Mouse (Mus musculus): ENCODE measurements around the gene Prkag1.
"Not testable (repeated sequence)": the region's sequence is repeated elsewhere in the genome, so short reads cannot be mapped to it uniquely, and the experiment has no call there.

Prkag1 gene

DNA sequence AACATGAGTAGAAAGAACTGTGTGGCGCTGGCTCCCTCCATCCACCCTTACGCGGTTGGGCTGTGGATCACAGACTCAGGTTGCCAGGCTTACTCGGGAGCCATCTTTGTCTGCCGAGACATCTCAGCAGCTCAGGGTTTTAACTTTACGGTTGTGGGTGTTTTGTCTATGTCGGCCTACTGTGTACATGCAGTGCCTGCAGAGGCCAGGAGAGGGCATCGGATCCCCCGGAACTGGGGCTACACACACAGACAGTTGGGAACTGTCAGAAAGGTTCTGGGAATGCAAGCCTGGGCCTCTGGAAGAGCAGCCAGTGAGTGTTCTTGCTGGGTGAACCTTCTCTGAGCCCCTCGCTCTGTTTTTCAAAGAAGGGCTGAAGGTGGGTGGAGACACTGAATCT lies 9.9 kb downstream of the Prkag1 start:
- no peak for DNase-seq (ENCODE audit: low spot score)

DNA sequence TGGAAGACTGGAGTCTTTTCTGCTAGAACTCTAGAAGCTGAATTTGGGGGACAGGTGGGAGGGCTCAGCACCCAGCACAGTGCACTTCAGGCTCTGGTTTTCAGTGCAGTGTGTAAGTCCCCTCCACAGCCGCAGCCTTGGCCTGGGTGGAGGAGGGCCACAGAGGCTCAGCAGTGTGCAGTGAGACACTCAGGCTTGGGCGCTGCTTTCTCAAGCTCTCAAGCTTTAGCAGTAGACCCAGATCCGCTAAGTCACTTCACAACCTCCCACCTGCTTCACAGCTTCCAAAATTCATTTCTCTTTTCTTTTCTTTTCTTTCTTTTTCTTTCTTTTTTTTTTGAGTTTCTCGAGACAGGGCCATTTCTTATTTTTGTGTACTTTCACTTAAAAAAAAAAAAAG lies 10.4 kb downstream of the Prkag1 start:
- no peak for DNase-seq (ENCODE audit: low spot score)

DNA sequence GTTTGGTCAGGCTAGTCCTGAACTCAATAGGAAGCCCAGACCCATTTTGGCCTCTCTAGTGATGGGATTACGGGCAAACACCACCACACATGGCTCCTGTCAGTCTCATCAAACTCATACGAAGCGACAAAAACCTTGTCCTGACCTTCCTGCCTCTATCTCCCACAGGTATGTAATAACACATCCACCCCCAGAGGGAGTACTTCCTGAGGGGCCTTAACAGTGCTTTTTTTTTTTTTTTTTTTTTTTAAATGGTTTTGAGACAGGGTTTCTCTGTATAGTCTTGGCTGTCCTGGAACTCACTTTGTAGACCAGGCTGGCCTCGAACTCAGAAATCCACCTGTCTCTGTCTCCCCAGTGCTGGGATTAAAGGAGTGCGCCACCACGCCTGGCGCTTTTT lies 13.2 kb downstream of the Prkag1 start:
- DNase-seq (ENCODE audit: low spot score) = no peak

DNA sequence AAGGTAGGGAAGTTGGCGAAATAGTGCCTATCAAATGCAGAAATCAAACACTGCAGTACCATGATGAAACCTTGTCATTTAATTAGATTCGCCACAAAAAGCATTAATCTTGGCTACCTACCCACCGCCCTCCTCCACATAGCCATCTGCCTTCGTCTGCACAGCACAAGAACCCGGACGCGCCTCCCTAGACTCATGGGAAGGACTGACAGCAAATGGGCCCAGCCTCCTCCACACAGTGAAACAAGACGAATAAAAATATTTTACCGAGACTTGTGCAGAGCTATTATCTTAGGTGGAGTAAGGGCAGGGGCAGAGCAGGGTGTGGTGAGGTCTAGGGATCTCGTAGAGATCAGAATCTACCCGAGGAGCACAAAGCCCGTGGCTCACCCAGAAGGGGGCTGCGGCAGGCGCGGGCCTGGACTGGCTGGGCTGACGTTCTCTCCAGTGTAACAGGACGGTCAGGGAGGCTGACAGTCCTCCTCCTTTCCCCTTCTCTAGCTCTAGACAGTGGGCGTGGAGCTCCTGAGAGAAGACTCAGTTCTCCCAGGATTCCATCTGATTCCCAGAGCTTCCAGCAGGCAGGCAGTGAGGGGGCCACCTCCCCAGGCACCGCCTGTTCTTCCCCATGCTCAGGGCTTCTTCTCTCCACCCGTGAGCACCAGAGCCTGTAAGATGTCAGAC lies 18.4 kb downstream of the Prkag1 start:
- DNase-seq (ENCODE audit: low spot score) = no peak

DNA sequence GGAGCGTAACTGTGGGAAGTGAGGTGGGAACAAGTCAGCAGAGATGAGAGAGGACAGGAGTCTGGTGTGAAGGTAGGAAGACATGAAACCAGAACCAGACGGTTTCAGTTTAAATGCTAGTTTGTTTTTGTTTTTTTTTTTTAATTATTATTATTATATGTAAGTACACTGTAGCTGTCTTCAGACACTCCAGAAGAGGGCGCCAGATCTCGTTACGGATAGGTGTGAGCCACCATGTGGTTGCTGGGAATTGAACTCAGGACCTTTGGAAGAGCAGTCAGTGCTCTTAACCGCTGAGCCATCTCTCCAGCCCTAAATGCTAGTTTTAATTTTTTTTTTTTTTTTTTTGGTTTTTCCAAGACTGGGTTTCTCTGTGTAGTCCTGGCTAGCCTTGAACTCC lies 21.1 kb downstream of the Prkag1 start:
- DNase-seq (ENCODE audit: low spot score) = not testable (repeated sequence)

DNA sequence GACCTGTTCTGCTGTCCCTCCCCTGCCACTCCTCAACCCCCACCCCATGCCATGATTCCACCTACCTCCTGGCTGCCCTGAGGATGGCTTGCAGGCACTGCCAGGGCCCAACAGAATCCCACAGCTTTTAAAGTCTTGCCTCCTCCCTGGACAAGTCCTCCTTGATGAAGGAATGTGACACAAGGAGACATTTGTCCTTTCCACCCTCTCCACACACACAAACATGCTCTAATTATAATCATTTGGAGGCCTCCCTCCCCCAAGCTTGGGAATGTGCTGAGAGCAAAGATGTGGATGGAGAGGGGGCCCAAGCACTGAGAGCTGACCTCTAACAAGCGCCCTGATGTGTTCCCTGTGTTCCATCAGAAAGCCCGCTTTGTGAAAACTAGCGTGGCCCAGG lies 21.9 kb downstream of the Prkag1 start, which contains the start of gene Ddn:
Ddn (minus strand) TSS at position 101 of the 400 bp plus-strand sequence.
- DNase-seq (ENCODE audit: low spot score) = no peak

DNA sequence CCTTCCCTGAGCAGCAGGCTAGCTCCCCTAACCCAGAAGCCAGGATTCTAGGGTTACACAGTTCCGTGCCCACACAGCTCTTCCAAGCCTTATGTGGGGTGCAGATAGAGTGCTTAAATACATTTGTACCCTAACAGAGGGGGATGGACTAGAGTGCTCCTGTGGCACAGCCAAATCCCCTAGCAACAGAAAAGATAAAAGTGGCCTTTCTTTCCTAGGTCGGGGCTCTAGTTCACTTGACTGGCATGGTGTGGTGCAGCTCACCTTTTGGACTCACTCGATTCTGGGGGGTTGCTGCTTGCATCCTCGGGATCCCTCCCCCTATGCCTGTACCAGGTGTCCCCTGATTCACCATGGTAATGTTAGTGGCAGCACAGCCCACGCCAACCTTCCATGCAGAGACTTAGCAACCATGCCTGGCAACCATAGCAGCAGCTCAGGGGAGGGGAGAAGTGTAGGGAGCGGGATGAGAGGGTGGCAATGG lies 22.6 kb downstream of the Prkag1 start:
- no peak for DNase-seq (ENCODE audit: low spot score)

DNA sequence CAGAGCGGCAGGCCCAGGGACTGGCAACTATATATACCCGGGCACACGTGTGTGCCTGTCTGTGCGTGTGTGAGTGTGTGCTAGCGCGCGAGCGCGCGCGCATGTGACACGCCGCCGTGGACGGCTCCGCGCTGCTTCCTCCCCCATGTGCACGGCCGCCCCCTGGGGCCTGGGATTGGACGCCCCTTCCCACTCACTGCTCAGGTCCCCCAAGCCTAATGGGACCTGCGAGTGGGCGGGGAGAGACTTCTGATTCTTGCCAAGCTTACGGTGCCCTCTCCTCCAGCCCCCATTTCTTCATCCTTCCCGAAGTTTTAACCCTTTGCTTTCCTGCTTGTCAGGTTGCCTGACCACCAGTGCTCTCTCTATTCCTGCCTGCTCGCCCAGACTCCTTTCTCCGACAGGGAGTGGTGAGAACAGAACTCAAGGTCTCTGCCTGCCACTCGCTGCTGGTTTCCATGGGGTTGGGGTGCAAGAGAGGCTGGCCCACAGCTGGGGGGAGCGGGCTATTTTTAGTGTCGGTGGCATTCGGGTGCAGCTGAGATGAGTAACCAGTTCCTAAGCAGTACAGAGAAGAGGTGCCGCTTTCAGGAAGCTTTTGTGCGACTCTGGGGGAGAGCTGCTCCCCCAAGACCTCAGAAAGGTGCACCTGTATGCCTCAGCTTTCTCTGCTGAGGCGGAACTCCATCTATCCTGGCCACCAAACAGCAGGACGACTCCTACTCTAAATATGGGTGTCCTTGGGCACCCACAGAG lies 23.2 kb downstream of the Prkag1 start:
- no peak for DNase-seq (ENCODE audit: low spot score)

DNA sequence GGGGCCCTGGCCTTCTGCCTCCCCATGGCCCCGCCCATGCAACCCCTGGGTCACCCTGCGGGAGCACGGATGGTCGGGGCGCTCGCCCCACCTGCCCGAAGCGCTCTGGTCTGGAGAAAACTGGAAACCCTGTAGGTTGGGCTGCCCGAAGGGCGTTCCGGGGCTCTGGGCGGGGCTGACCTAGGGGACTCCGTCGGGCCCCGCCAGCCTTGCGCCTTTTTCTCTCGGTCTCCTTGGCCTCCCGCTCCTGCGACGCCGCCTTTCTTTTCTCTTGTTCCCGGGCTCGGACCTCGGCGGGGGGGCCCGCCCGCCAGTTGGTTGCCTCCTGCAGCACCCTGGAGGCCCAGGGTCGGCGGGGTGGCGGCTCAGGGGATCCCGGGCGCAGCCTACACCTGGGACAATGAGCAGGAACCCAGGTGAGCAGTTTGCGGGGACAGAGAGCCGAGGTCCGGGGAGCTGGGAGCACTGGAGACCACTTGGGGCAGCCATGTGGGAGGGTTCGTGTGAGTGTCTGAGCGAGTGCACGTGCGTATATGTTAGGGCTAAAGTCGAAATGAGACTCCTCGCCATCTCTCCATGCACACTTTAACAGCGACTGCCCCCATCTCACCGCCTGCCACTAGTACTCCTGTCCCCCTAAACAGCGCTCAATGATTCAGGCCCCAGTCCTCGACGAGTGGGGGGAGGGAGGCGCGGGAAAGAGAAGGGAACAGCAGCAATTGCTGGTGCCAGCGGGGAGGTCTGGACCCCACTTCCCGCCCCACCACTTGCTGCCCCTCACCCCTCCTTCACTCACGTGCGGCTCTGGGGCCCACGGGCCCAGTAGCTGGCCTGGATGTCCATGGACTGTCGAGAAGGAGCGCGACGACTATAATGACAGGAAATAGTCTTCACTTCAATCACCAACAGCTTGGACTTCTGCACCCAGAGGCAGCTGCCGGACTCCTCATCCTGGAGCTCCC lies 24.2 kb downstream of the Prkag1 start:
- DNase-seq (ENCODE audit: low spot score) = no peak

DNA sequence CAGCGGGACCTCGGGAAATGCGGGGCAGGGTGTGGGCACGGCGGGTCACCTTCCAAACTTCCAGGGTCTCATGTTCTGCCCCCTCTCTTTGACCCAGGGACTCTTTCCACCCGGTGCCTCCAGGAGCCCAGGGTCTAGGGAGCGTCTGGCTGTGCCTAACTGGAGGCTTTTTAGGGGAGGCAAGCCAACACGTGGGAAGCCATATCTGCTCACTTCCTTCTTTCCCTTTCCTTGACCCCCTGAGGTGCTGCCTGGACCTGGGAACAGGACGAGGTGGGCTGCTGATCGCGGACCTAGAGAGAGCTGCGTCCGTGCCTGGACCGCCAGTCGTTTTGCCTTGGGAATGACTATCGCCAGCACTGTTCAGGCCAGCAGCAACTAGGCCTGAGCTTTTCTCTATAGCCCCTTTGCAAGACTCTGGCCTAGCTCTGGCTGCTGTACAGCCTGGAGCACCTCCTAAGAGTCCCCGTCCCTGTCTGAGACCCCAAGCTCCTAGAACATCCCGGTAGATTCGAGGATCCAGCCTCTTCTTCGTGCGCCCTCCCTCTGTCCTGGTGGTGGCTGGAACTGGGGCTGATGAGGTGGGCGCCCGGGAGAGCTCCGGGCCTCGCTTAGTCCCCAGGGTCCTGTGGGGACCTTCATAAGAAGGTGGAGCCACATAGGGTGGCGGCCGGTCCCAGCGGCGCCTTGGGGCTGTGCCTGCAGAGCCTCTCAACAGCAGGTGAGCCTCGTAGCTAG lies 25.1 kb downstream of the Prkag1 start:
- DNase-seq (ENCODE audit: low spot score) = no peak

DNA sequence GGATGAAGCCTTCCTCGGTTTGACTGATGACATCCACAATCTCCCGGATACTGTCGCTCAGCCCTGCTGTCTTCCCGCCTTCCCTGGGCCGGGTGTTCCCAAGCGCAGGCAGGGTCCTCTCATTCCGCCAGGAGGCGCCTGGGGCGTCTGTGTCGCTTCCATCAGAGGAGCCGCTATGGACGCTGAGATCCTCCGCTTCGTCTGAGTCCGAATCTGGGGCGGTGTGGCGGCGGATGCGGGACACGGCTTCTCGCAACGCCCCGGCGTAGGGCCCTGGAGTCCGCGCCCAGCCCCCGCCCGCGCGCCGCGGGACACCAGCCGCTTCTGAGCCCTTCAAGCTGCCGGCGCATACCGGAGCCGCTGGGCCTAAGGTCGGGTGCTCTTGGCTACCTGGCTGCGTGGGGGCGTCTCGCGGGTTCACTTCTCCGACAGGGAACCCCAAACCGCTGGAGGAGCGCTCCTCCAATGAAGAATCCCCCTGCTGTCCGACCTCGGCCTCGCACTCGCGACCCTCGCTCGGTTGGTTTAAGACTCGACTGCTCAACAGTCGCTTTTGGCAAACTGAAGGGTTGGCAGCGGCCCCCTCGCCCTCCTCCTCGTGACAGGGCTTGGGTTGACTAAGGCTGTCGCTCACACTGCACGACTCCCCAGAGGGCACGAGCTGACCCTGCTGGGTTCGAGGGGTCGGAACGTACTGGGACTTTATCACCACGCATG lies 25.8 kb downstream of the Prkag1 start:
- peak; percentile 54 for DNase-seq (ENCODE audit: low spot score)

DNA sequence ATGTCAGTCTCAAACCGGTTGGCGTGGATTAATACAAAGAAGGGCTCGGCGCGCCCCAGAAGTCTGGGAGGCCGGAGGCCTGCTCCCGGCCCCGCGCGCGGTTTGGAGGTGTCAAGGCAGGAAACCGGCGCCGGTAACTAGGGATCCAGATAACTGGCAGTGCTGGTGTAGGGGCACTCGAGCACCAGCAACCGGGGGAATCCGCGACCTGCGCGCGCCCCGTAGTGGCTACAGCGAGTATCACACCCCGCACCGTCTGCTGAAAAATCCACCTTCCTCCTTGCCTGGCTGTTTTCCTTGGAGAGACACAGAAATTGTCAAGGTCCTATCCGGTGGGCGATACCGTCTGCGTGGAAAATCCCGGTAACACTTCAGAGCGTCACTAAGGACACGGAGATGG lies 27.3 kb downstream of the Prkag1 start:
- DNase-seq (ENCODE audit: low spot score) = peak; percentile 65

DNA sequence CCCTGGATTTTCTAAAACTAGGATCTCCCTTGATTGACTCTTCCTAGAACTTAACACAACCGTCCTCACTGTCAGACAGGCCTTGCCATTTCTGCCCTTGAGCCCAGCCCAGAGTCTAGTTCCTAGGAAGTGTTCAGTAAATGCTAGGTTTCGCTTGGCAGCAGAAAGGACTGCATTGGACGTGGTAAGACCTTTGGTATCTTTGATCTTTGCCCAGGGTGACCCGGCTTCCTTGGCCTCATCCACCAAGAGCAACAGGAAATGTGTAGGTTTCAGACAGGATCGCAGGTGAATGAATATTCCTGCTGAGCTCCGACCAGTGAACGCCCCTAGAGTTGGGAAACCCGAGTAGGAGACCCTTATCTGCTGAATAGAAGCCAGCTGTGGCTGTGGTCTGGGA lies 28.4 kb downstream of the Prkag1 start:
- no peak for DNase-seq (ENCODE audit: low spot score)

DNA sequence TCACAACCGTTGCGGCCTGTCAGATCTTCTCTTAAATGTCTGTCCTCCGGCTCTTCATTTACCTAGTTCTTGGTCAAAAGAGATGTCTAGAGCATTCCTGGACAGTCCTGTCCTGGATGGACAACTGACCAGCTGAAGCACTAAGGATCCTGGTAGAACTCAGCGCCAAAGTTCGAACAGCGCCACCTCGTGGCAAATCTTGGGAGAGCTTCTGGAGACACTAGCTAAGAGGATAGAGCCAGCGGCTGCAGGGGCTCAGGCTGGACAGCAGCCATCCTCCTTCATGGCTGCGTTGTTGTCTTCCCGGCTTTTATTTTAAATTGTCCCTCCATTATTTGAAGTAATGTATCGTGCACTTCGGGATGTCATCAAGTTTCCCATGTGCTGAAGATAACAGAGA lies 31.9 kb downstream of the Prkag1 start:
- peak; percentile 72 for DNase-seq (ENCODE audit: low spot score)

DNA sequence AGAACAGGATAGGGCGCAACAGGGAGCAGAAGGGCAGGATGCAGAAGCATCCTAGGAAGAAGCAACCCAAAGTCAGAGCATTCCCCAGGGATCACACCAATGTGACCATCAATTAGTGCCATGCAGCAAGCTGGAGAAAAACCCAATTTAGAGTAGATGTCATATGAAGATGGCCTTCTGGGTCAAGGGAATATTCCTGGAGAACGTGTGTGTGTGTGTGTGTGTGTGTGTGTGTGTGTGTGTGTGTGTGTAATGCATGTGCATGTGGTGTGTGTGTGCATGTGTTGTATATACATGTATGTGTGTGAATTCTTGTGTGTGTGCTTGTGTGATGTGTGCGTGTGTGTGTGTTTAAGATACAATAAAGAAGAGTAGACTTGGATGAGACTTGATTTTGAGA lies 32.4 kb downstream of the Prkag1 start:
- DNase-seq (ENCODE audit: low spot score) = no peak

DNA sequence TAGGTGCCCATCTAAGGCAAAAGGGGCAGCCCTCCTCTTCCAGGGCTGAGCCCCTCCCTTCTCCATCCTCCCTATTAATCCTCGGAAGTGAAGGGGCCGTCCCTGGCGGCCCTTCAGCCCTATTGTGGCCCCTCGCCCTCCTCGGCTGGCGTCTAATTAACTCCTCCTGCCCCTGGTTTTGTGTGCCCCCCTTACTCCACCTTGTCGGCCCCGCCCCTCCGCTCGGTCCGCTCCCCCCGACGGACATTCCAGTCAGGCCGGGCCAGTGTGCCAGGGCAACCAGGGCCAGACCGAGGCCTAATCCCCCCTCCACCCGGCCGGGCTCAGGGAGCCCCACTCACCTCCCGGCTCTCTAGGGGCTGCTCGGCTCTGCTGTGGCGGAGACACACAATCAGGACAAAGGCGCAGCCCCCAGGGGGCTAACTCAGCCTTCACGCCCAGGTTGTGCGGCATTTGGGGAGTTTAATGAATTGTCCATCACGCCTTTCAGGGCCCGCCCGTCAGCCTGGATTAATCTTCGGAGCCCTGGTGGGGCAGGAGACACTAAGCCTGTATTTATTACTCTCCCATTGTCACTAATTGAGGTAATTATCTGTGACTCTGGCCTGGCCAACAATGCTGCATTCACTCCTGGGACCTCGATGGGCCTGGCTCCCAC lies 33.4 kb downstream of the Prkag1 start:
- no peak for DNase-seq (ENCODE audit: low spot score)

DNA sequence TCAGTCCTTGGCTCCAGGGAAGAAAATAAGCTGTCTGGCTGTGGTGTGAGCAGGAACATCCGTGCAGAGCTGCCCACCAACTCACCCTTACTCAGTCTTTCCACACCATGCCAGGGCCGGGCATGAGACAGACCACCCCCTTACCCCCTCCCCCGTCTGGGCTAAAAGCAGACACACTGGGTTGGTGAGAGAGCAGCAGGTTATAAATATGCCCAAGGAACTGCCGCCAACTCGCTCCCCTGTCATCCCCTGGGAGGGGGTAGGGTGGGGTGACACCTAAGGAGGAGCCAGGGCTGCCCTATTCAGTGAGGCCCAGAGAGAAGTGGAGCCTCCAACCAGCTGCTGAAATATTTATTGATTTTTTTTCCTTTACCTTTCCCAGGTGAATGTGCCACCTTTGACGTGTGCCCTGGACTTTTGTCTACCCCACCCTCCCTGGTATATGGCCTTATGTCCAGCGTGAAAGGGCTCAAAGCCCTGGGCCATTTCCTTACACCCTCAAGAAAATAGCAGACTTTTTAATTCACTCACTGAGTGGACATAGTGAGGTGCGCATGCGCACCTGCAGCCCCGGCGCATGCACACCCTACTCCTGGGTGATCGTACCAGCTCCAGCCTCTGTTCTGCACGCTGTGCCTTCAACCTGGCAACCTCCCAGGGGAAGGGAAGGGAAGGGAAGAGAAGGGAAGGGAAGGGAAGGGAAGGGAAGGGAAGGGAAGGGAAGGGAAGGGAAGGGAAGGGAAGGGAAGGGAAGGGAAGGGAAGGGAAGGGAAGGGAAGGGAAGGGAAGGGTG lies 34.3 kb downstream of the Prkag1 start:
- DNase-seq (ENCODE audit: low spot score) = no peak

DNA sequence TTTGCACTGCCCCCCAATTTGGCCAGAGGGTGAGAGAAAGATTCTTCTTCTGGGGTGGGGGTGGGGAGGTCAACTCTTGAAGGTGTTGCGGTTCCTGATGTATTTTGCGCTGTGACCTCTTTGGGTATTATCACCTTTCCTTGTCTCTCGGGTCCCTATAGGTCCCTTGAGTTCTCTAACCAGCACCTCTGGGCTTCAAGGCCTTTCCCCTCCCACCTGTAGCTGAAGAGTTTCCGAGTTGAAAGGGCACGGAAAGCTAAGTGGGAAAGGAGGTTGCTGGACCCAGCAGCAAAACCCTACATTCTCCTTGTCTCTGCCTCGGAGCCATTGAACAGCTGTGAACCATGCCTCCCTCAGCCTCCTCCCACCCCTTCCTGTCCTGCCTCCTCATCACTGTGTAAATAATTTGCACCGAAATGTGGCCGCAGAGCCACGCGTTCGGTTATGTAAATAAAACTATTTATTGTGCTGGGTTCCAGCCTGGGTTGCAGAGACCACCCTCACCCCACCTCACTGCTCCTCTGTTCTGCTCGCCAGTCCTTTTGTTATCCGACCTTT lies 38.1 kb downstream of the Prkag1 start:
- DNase-seq (ENCODE audit: low spot score) = no peak
